Mouse (Mus musculus) hindbrain, embryonic 12.5 days (tissue): ENCODE results near the gene Dnajb4. TPM values are rescaled to one million over a fixed set of nuclear protein-coding genes. Genes with fewer than 3 reads are reported as not detected.
A peak's percentile ranks its signal among the peaks of the same experiment; 100 is the strongest.

Experiments
- ATAC-seq: fragments of 200-750 bp; cut with Nextera tagmentation; 2 replicates; pipeline ENCODE4 v1.8.0; 2017; ENCODE audit warnings: moderate TSS enrichment; ENCODE audit not compliant: low FRiP score
- H3K27ac ChIP-seq: fragments of 300-500 bp; sonication (generic); 2 replicates; pipeline ENCODE4 v1.5.1; 2016; ENCODE audit warnings: mild to moderate bottlenecking
- H3K27me3 ChIP-seq: fragments of 300-500 bp; sonication (generic); 2 replicates; pipeline ENCODE4 v1.6.1; 2016; ENCODE audit warnings: mild to moderate bottlenecking
- H3K36me3 ChIP-seq: fragments of 300-500 bp; sonication (generic); 2 replicates; pipeline ENCODE4 v1.6.1; 2016; ENCODE audit warnings: mild to moderate bottlenecking
- H3K4me1 ChIP-seq: fragments of 300-500 bp; sonication (generic); 2 replicates; pipeline ENCODE4 v1.6.1; 2016
- H3K4me2 ChIP-seq: fragments of 300-500 bp; sonication (generic); replicated peaks from 2 replicates; pipeline ENCODE4 v1.6.1; 2016; ENCODE audit warnings: mild to moderate bottlenecking
- H3K4me3 ChIP-seq: fragments of 300-500 bp; sonication (generic); 2 replicates; pipeline ENCODE4 v1.5.1; 2016; ENCODE audit warnings: mild to moderate bottlenecking
- H3K9ac ChIP-seq: fragments of 300-500 bp; sonication (generic); 2 replicates; pipeline ENCODE4 v1.6.1; 2016; ENCODE audit warnings: mild to moderate bottlenecking, moderate library complexity
- H3K9me3 ChIP-seq: fragments of 300-500 bp; sonication (generic); replicated peaks from 2 replicates; pipeline ENCODE4 v1.6.1; 2016; ENCODE audit warnings: mild to moderate bottlenecking
- WGBS: fragments of 180-500 bp; shearing (Covaris S2); methylation state at CpG from one replicate; pipeline ENCODE4 v1.1.7; 2016; 5-methylcytosine and 5-hydroxymethylcytosine counted together
- polyA plus RNA-seq: library from polyadenylated mRNA; unstranded; fragments of >200 nt; fragmentation: Nextera tagmentation; extraction: Ambion mirVana; gene quantifications from 2 replicates; pipeline ENCODE4 v1.2.1, GENCODE M21; 2016

Dnajb4 gene
- polyA plus RNA-seq, 1 experiment from 2014 or later = 32.9 TPM

DNA sequence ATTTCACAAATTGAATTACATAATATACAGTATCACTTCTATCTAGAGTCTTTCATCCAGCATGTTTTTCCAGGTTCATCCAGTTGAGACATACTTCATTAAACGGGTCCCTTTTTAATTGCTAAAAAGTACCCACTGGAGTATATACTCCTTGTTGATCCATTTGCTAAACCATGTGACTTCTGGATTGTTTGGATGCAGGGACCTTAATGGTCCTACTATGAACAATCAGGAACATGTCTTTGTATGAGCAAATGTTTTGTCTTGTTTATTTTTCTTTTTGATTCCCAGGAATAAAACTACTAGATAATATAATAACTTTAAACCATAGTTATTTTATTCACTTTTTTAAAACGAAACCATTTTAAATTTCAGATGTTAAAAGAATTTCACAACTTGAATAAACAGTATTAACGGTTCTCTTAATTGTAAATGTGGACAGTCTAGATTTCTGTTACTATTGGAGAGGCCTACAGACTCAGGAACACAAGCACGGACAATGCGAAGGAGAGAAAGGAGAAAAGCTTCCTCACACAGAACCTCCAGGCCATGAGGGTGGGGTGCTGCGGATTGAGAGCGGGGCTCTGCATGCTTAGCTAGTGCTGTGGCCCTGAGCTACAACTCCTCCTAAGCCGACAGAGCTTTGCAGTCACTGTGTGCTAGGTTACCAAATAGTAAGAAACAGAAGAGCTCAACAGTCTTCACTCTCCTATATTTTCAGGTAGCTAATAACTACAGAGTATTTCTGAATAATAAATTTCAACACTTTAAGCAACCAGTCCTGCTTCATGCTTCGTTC lies 19.2 kb downstream of the Dnajb4 start:
- ATAC-seq = no peak
- Histone ChIP-seq H3K9ac (no peak overlapping the region), H3K36me3 (0 out of 2 replicates have a peak, but pooled peaks cover 5% of the 10 kb centered on the region), H3K27me3 (no peaks in the 10 kb centered on the region), H3K9me3 (no peaks in the 10 kb centered on the region), H3K4me1 (peaks cover 12% of the 10 kb centered on the region), H3K27ac (no peak overlapping the region), H3K4me3 (no peak overlapping the region), H3K4me2 (peak overlapping the region; percentile 31)
- 84% methylated on average over 9 of the region's 9 CpGs for WGBS

- no peaks in the 10 kb centered on the region for H3K9me3 ChIP-seq
- H3K9ac ChIP-seq = no peak overlapping the region
- 0 out of 2 replicates have a peak, but pooled peaks cover 14% of the 10 kb centered on the region for H3K36me3 ChIP-seq
- H3K4me3 ChIP-seq = no peak overlapping the region
- ATAC-seq = no peak
- no peak overlapping the region for H3K4me2 ChIP-seq
- whole genome bisulfite sequencing = 80% methylated on average over 4 of the region's 4 CpGs
- no peak overlapping the region for H3K27ac ChIP-seq
- peaks cover 12% of the 10 kb centered on the region for H3K4me1 ChIP-seq
- H3K27me3 ChIP-seq = no peaks in the 10 kb centered on the region
Observed at GRCm38 (mm10) chr3:152189306-152189705, 20.8 kb downstream of the Dnajb4 start.

- Histone ChIP-seq H3K27me3 (no peaks in the 10 kb centered on the region), H3K4me2 (no peak overlapping the region), H3K4me3 (no peak overlapping the region), H3K9me3 (no peaks in the 10 kb centered on the region), H3K9ac (no peak overlapping the region), H3K4me1 (peaks cover 2% of the 10 kb centered on the region; the same call in 1 of the 2 replicates), H3K36me3 (0 out of 2 replicates have a peak, but pooled peaks cover 14% of the 10 kb centered on the region), H3K27ac (no peak overlapping the region)
- whole genome bisulfite sequencing = 95% methylated on average over 6 of the region's 6 CpGs
- no peak for ATAC-seq
Observed at GRCm38 (mm10) chr3:152186106-152186505, 24.0 kb downstream of the Dnajb4 start.

DNA sequence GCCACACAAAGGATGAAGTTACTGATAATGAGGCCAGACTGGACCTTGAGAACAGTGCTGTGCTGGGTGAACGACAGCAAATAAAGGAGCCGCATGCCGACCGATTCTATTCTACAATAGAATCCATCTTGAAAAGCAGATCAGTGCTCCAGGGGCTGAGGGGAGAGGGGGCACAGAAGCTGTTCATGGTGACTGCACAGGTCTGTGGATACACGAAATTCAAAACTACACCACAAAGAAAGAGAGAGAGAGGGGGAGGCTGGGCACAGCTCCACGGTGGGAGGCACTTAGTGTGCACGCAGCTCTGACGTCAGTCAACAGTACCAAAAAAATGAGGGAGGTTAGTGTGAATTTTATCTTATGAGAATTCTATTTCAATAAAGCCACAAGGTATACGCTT lies 26.6 kb downstream of the Dnajb4 start:
- no peak overlapping the region for H3K4me3 ChIP-seq
- no peaks in the 10 kb centered on the region for H3K4me1 ChIP-seq
- no peaks in the 10 kb centered on the region for H3K9me3 ChIP-seq
- 0 out of 2 replicates have a peak, but pooled peaks cover 14% of the 10 kb centered on the region for H3K36me3 ChIP-seq
- 62% methylated on average over 9 of the region's 9 CpGs for WGBS
- H3K27me3 ChIP-seq = no peaks in the 10 kb centered on the region
- H3K27ac ChIP-seq = no peak overlapping the region
- H3K9ac ChIP-seq = no peak overlapping the region
- no peak for ATAC-seq
- H3K4me2 ChIP-seq = no peak overlapping the region

GRCm38 (mm10) chr3:152180624-152181023 lies 29.5 kb downstream of the Dnajb4 start:
- no peak overlapping the region for H3K4me2 ChIP-seq
- no peaks in the 10 kb centered on the region for H3K4me1 ChIP-seq
- no peaks in the 10 kb centered on the region for H3K9me3 ChIP-seq
- H3K9ac ChIP-seq = no peak overlapping the region
- no peak overlapping the region for H3K27ac ChIP-seq
- 0 out of 2 replicates have a peak, but pooled peaks cover 6% of the 10 kb centered on the region for H3K36me3 ChIP-seq
- no peak overlapping the region for H3K4me3 ChIP-seq
- no peaks in the 10 kb centered on the region for H3K27me3 ChIP-seq
- ATAC-seq = no peak
- WGBS = 91% methylated on average over 4 of the region's 4 CpGs

- WGBS = 54% methylated on average over 1 of the region's 1 CpGs
- ATAC-seq = no peak
- no peak overlapping the region for H3K27ac ChIP-seq
- H3K4me2 ChIP-seq = no peak overlapping the region
- H3K4me1 ChIP-seq = no peaks in the 10 kb centered on the region
- no peaks in the 10 kb centered on the region for H3K9me3 ChIP-seq
- no peak overlapping the region for H3K4me3 ChIP-seq
- no peaks in the 10 kb centered on the region for H3K27me3 ChIP-seq
- H3K36me3 ChIP-seq = no peaks in the 10 kb centered on the region
- no peak overlapping the region for H3K9ac ChIP-seq
Observed at GRCm38 (mm10) chr3:152179285-152179684, 30.8 kb downstream of the Dnajb4 start.

- no peak for ATAC-seq
- H3K27ac ChIP-seq = no peak overlapping the region
- WGBS = 88% methylated on average over 4 of the region's 4 CpGs
- H3K27me3 ChIP-seq = no peaks in the 10 kb centered on the region
- H3K4me3 ChIP-seq = no peak overlapping the region
- H3K36me3 ChIP-seq = no peaks in the 10 kb centered on the region
- H3K4me2 ChIP-seq = no peak overlapping the region
- H3K4me1 ChIP-seq = no peaks in the 10 kb centered on the region
- no peak overlapping the region for H3K9ac ChIP-seq
- no peaks in the 10 kb centered on the region for H3K9me3 ChIP-seq
Observed at GRCm38 (mm10) chr3:152178816-152179215, 31.3 kb downstream of the Dnajb4 start.

GRCm38 (mm10) chr3:152172322-152172935 lies 37.7 kb downstream of the Dnajb4 start:
- Histone ChIP-seq H3K4me3 (no peak overlapping the region), H3K27me3 (no peaks in the 10 kb centered on the region), H3K27ac (no peak overlapping the region), H3K4me2 (no peak overlapping the region), H3K4me1 (no peaks in the 10 kb centered on the region), H3K9ac (no peak overlapping the region), H3K9me3 (no peaks in the 10 kb centered on the region), H3K36me3 (no peaks in the 10 kb centered on the region)
- WGBS = 88% methylated on average over 7 of the region's 7 CpGs
- no peak for ATAC-seq

GRCm38 (mm10) chr3:152171862-152172261 lies 38.2 kb downstream of the Dnajb4 start:
- Histone ChIP-seq H3K27ac (no peak overlapping the region), H3K4me1 (peaks cover 5% of the 10 kb centered on the region), H3K9ac (no peak overlapping the region), H3K9me3 (no peaks in the 10 kb centered on the region), H3K4me2 (no peak overlapping the region), H3K4me3 (no peak overlapping the region), H3K27me3 (no peaks in the 10 kb centered on the region), H3K36me3 (no peaks in the 10 kb centered on the region)
- ATAC-seq = no peak
- WGBS = 76% methylated on average over 7 of the region's 7 CpGs

DNA sequence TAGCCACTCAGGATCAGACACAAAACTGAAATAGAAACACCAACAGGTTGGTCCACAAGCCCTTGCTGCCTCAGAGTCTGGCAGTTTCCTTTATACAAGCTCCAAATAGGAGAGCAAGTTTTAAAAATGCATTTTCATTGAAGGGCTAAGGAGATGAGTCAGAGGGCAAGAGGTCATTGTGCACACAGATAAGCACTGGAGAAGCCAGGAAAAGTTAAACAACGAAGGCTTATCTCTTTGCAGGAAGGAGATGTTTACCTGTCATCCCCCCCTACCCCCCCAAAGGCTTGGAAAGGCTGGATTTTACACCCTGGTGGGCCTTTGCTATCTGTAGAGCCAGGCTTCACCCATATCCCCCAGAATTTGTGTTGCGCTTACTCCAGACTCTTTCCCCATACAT lies 38.9 kb downstream of the Dnajb4 start:
- Histone ChIP-seq H3K36me3 (no peaks in the 10 kb centered on the region), H3K4me2 (no peak overlapping the region), H3K9me3 (no peaks in the 10 kb centered on the region), H3K27ac (no peak overlapping the region), H3K27me3 (peaks cover under 1% of the 10 kb centered on the region; the same call in 1 of the 2 replicates), H3K4me3 (no peak overlapping the region), H3K9ac (no peak overlapping the region), H3K4me1 (peaks cover 11% of the 10 kb centered on the region)
- no peak for ATAC-seq
- WGBS = 68% methylated on average over 2 of the region's 2 CpGs

GRCm38 (mm10) chr3:152170407-152170806 lies 39.7 kb downstream of the Dnajb4 start:
- Histone ChIP-seq H3K27ac (no peak overlapping the region), H3K9ac (no peak overlapping the region), H3K4me1 (peaks cover 13% of the 10 kb centered on the region), H3K4me2 (no peak overlapping the region), H3K9me3 (no peaks in the 10 kb centered on the region), H3K36me3 (no peaks in the 10 kb centered on the region), H3K4me3 (no peak overlapping the region), H3K27me3 (peaks cover 7% of the 10 kb centered on the region)
- 55% methylated on average over 1 of the region's 1 CpGs for WGBS
- ATAC-seq = no peak

DNA sequence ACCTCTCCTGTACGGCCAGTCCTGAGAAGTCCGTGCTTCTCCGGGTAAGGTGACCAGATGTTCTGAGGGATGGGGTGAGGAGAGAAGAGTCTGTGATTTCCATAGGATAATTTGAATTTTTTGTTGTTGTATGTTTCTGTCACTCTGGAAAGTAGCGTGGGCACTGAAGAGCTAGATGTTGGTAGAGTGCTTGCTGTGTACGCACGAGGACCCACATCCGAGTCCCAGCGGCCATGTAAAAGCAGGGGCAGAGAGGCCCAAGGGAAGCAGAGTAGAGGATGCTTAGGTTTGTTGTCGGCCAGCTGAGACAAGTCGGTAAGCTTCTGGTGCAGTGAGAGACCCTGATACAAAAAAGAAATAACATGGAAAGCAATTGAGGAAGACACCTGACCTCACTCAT lies 42.1 kb downstream of the Dnajb4 start:
- Histone ChIP-seq H3K36me3 (no peaks in the 10 kb centered on the region), H3K4me1 (peaks cover 17% of the 10 kb centered on the region), H3K27me3 (peaks cover 19% of the 10 kb centered on the region), H3K4me3 (no peak overlapping the region), H3K9ac (no peak overlapping the region), H3K9me3 (no peaks in the 10 kb centered on the region), H3K4me2 (no peak overlapping the region), H3K27ac (no peak overlapping the region)
- no peak for ATAC-seq
- 92% methylated on average over 10 of the region's 10 CpGs for WGBS
